Mouse (Mus musculus): ENCODE results near the gene Gm47289.

The Gm47289 gene

DNA sequence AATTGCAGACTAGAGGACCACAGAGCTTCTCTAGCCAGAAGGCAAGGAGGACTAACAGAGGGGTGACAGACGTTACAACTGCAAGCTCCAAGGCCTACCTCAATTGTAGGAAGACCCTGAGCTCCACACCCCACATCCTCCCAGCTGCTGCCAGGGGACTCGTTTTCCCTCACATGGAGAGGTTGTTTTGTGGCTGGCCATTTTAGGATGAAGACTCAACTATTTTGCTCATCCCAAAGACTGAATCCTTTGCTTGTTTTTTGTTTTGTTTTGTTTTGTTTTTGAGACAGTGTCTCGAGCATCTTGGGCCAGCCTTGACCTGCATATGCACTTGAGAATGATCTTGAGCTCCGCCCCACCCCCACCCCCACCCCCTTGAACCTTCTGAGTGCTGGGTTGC, at the start of gene Gm47289:
Gm47289 (plus strand) TSS at position 301 of the 400 bp plus-strand sequence.
- DNase-seq: no peak

DNA sequence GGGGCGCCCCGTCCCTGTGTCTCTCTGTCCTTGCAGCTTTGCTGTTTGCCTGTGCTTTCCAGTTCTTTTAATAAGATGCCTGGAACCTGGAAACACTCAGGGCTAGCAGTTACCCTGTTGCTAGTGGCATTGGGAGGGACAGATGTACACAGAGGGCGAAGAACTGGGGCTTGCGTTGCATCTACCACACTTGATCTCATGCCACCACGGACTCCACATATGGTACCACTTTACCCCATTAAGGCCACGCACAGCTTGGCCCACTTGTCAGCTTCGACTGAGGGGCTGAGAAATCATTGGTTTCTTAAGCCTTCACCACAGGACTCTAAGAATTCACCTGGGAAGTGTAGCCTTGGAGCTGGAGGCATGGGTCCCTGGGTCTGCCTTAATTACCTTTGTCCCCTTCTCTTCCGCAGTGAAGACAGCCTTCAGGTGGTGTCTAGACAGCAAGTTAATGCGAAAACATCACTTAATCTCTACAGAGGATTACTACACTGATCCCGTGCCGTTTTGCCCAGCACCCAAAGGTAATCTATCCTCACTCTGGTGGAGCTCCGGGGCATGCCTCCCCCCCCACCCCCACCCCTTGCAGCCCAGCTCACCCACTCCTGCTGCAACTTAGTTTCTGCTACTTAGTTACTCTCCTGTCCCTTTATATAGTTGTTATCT, 49.1 kb upstream of the Gm47289 start:
- no peak for DNase-seq

DNA sequence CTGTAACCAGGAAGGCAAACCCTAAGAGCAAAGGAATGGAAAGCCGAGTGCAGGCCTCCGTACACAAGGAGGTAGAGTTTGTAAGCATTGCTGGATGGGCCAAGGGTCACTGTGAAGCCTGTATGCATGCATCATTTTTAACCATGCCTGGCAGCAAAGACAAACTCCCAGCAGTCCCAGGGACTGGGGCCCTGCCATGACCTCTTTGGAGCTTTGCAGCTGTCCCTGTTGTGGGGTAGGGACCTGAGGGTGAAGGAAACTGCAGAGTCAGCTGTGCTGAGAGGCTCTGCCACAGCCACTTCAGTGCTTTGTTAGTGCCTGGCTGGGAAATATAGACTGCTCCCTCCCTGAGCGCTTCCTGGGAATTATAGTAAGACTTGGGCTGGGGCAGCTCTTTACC, 48.3 kb upstream of the Gm47289 start:
- no peak for DNase-seq

DNA sequence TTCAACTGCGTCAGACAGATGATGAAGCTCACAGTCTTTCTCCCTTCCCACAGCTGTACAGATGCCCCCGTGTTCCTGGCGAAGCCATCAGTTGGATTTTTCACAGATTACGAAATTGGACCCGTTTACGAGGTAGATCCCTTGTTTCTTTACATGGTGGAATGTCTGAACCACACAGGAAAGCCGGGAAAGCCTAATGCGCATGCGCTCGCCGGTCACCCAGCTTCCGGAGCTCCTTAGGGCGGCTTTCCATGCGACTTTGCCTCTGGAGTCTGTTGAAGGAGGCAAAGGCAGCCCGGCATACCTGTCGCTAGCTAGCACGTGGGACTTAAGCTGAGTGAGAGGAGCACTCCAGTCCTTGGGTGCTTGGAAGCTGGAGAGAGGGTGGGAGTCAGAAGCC, 44.0 kb upstream of the Gm47289 start:
- no peak for DNase-seq

DNA sequence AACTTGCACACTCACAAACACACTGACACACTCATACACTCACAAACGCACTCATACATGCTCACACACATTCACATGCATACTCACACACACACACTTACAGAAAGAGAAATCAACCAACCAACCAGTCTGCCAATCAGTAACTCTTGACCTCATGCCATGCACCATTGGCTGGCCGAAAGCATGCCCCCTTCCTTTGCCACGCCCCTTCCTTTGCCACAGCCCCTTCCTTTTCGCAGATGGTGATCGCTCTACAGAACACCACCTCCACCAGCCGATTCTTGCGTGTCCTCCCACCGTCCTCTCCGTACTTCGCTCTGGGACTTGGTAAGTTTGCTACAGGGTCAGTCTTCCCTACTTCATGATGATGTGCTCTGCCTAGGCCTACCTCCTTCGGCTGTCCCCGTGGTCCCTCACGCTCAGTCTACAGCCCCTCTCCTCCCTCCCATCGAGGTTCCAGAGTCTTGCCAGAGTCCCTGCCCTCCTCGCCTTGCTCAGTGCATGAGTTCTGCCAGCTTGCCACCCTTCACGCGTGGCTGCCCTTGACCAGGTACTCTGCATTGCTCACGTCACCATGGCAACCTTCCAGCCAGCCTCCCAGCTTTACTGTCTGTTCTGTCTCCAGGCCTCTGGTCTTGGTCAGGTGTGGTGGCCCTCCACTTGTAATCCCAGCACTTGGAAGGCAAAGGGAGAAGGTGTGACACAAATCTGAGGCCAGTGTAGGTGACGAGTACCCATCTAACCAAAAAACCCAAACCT, 39.4 kb upstream of the Gm47289 start:
- DNase-seq: no peak

DNA sequence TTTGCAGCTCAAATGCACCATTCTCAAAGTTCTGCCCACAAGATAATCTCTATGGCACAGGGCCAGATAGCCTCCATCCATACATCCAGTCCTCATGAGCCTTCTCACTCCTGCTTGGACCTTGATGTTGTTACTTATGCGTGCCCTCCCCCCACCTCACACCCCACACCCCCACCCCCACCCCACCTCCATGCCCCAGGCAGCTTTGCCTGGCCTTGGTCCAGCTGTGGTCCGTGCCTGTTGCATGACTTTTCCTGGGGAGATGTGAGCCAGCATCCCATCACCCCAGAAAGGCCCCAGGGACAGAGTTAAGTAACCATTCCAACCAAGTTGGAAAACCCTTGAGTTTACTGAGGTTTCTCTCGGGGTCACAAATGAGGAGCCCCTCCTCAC, 38.8 kb upstream of the Gm47289 start:
- DNase-seq: no peak

DNA sequence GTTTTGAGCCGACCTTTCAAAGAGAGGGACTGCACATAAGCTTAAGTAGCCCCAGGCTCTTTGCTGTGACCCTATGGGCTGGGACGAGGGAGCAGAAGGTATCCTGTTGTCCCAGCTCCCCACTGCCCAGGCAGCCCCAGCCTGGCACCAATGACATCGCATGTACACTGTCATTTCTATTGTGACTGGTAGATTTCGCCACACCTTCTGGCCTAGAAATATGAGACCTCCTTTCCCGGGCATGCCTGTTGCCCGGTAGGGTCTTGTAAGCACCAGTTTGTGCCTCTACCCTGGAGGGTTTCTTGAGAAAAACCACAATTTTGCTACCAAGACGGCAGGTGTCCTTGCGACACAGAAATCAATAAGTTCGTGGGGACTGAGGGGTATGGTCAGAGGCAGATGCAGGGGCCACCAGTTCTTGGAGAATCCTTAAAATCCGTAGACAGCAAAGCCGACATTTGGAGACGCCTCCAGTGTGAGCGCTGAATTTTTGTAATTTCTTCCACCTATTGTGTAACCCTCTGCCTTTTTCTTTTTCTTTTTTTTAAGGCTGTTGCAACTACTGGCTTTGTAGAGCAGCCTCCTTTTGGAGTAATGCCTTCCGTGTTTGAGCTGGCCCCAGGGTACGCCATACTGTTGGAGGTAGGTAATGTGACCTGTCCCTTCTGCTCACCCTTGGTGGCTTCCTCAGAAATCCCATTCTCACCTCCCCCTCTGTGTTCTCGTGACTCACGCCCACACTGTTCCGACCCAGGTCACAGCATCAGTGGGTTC, 36.2 kb upstream of the Gm47289 start:
- no peak for DNase-seq

DNA sequence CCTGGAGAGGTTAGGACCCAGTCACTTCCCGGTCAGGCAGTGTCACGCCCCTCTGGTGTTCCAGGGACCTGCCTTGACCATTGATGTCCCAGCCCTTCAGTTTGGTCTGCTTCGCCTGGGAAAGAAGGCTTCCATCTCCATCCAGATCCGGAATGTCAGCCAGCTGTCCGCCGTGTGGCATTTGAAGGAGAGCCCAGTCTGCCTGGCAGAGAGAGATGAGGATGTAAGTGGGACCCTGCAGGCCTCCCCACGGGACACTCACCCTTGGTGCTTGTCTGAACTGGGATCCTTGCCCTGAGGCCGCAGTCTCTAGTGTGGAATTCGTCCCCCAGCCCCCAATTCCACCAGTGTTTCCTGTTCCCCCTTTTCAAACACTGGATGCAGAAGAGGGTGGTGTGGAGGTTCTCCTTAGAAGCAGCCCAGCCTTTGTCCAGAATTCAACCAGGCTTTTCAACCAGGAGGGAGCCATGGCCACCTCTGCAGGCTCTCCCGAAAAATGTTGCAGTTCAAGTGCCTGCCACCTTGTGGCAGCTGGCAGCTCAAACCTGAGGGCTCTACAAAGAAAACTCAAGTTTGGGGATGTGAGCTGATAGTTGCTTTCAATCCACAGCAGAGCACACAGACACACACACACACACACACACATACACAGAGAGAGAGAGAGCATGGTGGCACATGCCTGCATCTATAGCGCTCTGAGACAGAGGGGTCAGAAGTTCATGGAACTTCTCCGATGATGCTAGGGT, 30.4 kb upstream of the Gm47289 start:
- DNase-seq: no peak

DNA sequence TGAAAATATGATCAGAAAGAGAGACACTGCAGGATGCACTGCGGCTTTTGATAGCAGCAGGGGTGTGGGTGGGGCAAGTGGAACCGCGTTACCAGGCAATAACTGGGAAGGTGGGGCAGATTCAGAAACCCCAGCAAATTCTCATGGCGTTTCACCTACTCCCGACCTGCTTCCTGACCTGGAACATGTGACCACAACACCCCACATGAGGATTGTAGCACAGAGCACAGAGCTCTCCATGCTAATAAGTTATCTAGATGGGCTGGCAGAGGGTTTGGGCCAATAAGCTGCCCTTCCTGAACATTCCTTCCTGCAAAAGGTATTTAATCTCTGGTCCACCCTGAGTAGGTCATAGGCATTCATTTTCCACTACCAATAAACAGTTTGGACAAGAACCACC, 28.3 kb upstream of the Gm47289 start:
- DNase-seq: no peak

DNA sequence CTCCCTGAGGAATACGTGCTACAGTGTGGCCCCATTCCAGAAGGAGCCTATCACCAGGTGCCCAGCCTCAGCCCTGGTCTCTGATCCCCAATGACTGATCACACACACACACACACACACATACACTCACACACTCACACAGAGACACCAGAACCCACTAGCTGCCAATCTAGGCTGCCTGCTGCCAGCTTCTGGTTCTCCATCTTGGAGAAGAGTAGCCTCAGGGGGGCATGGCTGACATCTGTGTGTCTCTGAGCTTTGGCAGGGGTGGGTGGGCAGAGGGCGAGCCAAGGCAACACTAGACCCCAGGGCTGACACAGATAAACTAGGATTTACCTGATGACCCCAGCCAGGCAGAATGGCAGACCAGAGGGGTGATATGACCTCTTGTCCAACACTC, 20.1 kb upstream of the Gm47289 start:
- DNase-seq: no peak

DNA sequence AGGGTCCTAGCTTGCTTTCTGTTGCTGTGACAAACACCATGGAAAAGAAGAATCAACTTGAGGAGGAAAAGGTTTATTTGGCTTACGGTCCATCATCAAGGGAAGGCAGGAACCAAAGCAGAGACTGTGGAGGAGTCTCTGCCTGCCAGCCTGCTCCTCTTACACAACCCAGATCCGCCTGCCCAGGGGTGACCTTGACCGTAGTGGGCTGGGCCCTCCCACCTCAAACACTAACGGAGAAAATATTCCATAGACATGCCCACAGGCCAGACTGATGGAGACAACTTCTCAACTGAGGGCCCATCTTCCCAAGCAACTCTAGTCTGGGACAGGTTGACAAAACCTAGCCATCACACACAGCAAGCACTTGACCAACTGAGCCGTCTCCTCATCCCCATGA, 16.9 kb upstream of the Gm47289 start:
- no peak for DNase-seq

DNA sequence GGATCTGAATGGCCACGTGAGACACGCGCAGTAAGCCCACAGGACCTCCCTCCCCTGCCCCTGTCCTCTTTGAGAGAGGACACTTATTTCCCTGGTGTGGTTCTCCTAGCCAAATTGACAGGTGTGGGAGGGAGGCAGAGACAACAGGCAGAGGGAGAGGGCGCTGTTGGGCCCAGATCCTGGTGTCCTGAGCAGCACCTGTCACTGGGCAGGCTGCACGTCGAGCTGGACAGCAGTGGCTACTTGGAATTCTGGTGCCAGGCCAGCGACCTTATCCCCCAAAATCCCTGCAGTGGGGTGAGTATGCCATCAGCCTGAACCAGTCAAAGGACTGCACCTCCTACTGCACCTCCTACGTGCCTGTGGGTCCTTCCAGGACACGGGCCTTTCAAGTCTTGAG, 15.6 kb upstream of the Gm47289 start:
- no peak for DNase-seq

DNA sequence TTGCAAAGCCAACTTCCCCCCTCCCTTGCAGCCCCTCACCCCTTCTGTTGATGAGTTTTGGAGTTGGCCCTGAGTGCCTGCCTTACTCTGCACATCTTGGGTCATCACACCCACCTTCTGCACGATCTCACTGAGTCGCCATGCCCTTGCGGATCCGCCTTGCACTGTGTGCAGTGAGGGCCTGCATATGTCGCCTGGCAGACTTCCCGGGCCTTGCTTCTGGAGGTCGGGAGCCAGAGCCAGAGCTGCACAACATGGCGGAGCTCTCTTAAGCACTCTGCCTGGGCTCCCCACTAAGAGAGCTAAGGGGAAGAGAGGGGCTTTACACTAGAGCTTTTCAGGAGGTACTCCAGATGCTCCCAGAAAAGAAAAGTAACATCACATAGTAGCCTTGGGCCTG, 14.3 kb upstream of the Gm47289 start:
- peak; percentile 70 to 87 for DNase-seq

DNA sequence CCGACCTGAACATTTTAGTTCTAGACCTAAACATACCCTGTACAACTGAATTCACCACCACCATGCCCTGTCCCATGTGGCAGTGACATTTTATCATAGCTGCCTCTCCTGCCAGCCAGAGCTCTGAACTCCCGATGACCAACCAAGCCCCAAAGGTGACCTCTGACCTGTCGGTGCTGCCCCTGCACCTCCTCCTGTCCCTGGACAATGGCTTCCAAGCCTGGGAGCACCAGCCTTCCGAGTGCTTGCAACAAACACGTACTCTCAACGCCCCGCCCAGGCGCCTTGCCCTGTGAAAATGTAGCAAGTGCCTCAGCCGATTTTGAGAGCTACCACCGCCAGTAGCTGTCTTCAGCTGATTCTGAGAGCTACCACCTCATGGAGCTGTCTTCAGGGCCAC, 13.8 kb upstream of the Gm47289 start:
- DNase-seq: no peak

DNA sequence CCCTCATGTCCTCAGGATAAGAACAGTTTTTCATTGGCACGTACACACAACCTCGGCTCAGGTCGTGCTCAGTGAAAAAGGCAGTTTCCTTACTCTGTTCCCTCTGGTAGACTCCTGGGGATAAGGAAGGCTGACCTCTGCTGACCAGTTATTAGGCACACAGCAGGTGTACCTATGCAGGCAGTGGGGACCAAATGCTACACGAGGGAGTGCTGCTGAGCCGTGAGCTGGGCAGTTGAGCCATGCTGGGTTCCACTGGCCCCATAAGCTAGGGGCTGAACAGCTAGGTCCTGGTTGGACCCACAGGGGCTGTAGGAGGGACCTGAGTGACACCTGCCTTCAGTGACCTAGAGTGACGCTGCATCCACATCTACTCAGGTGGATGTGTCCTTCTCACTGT, 13.3 kb upstream of the Gm47289 start:
- DNase-seq: no peak

DNA sequence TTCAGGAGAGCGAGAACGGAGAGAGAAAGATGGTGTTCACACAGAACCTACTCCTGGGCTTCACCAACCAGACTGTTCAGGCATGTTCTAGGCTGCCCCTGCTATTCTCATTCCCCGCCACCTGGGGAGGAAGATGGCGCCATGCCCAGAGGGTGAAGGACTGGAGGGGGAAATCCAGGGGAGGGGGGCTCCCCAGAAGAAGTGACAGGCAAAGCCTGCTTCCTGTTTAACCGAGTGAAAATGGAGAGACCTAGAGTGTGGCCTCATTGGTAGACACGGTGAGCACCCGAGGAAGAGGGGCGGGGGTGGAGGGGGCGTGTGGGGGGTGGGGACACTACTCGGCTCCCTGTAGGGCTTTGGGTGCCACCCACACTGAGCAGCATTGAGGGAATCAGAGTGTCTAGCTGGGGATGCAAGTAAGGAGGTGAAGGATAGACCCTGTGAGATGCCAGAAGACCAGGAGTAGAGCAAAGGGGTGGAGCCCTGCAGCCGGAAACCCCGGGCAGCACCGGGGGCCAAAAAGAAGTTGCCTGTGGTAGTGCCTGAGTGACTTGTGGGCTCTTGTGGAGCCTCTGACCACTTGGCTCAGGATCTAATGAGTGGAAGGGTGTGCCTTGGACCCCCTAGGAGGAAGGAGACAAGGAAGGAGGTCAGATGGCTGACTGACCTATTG, 12.7 kb upstream of the Gm47289 start:
- no peak for DNase-seq

DNA sequence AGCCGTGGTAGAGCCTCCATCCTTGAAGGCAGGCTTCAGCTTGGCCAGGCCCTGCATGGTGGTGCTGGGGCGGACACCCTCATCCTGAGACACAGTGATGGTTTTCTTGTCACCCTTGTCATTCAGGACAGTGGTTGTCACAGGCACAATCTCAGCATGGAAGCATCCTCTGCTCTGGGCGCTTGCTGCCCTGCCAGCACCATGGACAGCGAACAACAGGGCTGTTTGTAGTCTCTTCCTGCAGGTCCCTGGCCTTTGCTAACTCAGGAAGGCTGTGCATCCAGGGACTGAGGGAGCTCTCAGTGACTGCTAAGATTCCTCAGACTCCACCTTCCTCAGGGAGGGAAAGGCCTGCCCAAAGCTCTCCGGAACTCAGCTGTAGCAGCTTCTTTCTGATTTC, 9.4 kb upstream of the Gm47289 start:
- no peak for DNase-seq

DNA sequence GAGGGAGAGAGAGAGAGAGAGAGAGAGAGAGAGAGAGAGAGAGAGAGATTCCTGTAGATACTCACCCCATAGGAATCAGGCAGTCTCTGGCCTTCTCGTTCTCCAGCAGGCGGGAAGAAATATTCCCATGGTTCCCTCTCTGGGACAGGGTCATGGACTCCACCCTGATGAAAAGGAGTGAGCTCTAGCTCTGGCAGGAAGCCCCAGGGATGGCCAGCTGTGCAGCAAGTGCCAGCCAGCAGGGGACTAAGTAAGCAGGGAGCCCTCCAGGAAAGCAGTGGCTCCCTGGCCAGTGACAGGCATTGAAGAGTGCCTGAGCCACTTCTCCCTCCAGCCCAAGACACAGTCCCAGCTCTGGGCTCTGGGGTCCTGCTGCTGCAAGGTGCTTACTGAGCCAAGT, 7.2 kb upstream of the Gm47289 start:
- no peak for DNase-seq

DNA sequence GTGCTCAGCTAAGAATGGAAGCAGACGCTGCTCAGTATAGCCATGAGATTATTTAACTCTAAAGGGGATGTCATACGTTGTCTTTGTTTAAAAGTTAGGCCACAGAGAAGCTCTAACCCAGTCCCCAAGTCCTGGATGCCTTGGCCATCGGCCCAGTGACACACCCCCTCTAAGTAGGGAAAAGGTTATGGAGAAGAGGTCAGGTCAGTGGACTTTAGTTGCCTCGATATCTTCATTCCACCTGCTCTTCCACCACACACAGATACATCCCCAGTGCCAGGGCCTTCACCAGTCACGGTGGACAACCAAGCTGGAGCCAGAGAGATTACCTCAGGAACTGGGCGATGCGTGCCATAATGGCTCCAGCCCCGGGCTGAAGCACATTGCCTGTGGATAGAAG, 3.5 kb upstream of the Gm47289 start:
- no peak for DNase-seq

DNA sequence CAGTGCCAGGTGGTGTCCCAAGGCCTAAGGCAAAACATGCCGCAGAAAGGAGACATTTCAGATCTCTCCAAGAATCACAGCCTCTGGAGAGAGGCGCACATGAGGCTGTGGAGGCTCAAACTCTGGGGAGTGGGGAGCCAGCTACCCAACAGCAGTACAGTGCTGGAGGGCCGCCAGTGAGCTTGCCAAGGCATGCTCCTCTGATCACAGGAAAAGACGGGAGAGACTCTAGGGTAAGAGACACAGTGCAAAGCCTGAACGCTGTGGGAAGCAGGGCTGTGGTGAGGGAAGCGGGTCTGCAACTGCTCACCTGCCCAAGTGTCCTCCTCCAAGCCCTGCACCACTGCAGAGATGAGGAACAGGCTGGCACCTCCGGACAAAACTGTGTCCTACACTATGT, 3.1 kb upstream of the Gm47289 start:
- no peak for DNase-seq

DNA sequence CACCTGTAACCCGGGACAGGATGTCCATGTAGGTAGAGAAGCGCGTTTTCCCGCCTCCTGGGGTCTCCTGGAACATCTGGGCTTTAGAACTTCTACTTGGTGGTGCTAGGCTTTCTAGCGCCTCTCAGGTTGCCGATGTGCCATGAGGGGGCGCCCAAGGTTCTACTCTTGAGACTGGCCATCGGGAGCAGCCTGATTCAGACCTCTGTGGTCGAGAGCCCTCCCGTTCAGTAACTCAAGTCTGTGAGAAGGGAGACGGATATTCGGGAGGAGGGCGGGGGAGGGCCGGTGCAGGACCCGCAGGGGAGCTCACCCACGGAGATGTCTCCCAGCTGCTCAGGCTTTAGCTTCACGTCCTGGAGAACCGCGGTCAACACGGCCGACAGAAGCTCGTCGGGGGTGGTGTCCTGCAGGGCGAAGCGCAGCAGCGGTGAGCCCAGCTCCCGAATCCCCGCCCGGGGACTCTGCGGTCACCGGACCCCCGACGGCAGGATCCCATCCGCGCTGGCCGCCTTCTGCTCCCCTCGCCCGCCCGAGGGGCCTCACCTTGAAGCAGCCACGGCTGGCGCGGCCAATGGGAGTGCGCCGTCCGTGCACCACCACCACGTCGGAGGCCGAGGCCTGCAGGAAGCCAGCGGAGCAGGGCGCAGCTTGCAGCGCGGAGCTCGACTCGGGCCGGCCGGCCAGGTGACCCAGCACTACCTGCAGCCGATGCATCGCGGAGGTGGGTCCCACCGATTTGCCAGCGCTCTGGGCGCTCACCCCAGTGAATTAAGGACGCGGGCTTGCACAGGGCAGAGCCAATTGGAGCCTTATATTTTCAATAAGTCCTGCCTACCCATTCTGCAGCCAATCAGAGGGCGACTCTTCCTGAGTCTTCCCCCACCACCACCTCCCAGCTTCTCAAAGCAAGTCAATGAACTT, 2.4 kb upstream of the Gm47289 start, which contains the start of gene Acaa1b:
Acaa1b (minus strand) TSS at position 816 of the 924 bp plus-strand sequence.
- DNase-seq: peak; percentile 63 to 80

Data from cerebellum, postnatal 25 days (tissue).